Mouse (Mus musculus): ENCODE measurements at regions not wholly inside any gene's neighbourhood (a gene's known extent, or its start where the extent isn't known, plus 50 kb on each side); places are given as distances from the start of the nearest gene placed in this dataset.
A peak's percentile ranks its signal among the peaks of the same experiment; 100 is the strongest.

DNA sequence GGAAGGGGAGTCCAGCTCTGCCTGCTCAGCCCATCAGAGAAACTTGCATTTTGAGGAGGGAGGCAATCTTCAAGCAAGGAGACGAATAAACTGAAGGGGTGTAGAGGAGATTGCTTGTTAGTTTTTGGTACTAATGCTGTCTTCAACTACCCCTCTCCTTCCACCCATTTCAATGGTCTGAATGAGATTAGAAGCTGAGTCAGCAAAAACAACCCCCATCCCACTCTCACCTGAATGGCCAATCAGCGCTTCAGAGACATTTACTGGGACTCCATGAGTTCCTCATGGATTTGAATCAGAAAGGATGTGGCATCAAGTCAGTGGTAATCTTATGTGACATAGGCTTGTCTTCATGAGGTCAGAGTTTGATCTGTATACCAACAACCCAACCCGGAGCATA, 180.0 kb upstream of the Nlrp1b start:
- no peak for DNase-seq (ENCODE audit: low spot score in 2 of 2)

DNA sequence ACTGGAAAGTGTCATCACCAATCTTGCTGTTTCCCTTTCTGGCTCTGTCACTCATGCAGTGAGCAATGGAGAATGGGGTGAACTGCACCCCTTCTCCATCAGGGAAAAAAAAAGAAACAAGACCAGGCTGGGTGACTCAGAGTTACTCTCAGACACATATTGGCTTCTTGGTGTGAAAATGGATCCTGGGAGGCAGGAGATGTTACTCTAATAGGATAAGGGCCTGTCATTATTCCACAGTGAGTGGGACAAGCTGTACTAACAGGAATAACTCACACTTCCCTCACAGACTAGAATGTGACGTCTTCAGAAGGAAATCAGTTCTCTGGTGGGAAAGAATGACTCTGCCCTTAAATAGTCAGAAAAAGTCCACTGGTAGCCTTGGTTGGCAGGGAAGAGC, 181.4 kb upstream of the Nlrp1b start:
- no peak for DNase-seq (ENCODE audit: low spot score in 2 of 2)

DNA sequence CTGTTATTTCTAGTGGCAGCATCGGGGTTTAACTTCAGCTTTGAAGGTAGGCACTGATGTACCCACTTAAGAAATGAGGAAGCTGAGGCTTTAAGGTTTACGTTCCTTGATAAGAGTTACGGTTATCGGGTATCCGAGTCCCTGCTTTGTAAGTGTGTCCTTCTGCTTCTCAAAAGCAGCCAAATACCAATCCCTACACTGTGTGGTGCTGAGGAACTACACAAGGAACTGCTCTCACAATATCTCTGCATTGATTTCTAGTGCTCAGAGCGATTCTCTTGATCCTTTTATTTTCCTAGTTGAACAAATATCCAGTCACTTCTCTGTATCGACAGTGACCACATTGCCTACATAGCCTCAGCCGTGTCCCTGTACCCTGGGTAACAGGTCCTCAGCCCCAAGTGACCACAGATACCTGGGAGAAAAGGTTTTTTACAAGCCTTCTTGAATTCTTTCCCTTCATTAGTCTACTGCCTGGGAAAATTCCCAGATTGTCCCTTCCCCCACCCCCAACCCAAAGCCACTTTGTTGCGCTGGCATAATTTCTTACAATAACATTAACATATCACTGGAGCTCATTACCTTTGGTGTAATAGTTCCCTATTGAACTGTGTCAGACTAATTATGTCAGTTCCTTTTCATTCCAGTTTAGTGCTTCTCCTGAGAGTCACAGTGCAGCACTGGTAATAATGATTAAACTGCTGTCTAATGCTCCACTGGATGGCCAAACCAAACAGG, 184.0 kb upstream of the Nlrp1b start:
- DNase-seq (ENCODE audit: low spot score in 2 of 2) = no peak

DNA sequence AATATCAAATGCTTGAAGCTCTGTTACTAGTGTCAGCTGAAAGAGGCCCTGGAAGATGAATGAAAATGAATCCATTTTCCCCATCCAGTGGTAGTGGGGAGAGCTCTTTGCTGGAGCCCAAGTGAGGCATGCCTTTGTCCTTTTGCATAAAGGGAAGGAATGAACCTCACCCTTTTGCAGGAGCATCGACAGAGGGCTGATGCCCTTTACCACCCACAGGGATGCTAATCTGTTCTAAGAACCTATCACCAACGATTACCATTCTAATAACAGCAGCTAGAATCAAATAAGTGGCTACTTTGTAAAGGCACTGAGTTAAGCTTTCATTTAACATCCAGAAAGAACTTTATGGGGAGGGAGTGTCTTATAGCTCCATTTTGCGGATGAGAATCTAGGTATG, 184.9 kb upstream of the Nlrp1b start:
- no peak for DNase-seq (ENCODE audit: low spot score in 2 of 2)

DNA sequence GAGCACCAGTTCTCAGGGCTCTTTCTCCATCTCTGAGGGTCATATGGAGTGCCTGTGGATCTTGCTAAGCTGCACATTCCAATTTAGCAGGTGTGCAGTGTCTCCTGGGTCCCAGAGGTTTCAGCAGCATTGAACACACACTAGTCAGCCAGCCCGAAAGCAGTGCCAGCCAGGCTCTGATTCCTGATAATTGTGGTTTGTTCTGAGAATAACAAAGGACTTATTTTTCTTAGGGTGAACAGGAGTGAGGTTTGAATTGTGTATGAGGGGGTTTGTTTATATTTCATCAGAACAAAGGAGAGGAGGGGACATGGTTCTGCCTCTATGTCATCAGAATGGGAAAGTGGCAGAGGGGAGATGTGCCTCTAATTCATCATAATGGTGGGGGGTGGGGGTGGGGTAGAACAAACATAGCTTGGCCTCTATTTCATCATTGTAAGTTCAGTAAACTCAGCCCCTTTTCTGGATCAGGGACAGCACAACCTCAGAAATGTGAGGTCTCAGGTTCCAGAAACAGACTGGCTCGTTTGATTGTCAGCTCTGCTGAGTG, 191.8 kb upstream of the Nlrp1b start:
- no peak for DNase-seq (ENCODE audit: low spot score in 2 of 2)

DNA sequence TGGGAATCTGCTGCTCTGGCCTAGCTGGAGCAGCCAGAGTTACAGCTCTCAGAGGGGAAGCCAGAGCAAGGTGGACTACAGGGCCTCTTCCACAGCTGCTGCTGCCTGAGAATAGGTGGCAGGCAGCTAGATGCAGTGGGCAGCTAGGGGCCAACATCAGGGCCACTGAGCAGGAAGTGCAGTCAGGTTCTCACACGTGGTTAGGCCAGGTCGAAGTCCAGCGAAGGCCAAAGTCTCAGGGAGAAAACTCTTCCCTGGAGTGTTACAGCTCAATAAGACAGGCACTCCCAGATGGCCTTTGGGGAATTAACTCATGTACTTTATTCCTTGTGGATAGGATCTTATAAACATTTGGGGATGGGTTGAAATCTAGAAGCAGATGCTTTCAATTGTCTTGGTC, 192.7 kb upstream of the Nlrp1b start:
- DNase-seq (ENCODE audit: low spot score in 2 of 2) = no peak

DNA sequence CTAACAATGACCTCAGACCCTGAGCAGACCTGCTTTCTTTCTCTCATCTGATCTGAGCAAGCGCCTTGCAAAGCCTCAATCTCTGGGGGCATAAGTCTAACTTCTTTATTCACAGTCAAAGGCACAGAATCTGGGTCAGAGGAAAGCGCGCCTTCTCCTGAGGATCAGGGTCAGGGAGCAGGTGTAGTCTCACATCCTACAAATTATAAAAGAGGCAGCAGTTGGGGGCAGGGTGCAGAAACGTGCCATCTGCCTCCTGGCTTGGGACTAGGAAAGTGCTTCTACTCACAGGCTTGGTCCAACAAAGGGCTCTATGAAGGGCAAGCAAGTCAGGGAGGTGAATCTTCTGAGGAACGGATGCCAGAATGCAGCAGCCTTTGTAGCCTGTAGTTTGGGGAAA, 194.3 kb upstream of the Nlrp1b start:
- DNase-seq (ENCODE audit: low spot score in 2 of 2) = no peak

DNA sequence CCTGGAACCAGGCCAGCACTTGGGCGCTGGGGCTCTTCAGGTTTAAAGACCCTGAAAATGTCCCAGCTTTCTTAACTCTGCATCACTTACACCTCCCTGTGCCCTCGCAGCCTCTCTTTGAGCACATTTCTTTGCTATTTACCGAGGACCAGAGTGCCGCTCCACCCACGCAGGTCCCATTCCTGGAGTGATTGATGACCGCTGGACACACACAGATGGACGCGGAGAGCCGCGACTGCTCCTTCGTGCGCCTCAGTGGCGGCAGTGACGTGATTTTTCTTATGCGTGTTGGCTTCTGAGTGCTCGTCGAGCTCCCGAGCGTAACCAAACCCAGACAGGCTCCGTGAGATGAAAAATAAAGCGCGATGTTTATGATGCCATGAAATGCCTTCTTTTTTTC, 199.2 kb upstream of the Nlrp1b start:
- peak in 1 of 2 experiments; percentile 35 for DNase-seq (ENCODE audit: low spot score in 2 of 2)

DNA sequence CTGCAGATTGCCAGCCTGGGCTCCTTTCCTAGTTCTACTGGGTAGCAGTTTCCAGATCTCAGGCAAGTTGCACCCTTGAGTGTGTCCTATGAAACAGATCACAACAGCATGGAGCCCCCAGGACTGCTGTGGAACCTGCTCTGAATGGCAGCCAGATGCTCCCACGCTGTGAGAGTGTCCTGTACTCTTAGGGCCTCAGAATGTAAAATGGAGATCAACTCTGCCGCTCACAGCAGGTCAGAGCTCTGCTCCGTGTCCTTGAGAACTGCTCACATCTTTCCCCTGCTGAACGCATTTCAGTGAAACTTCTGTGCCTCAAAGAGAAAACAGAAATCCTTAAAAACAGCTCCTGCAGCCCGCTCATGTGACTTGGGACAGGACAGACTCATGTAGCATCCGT, 203.7 kb upstream of the Nlrp1b start:
- DNase-seq (ENCODE audit: low spot score in 2 of 2) = peak in 1 of 2 experiments; percentile 19

DNA sequence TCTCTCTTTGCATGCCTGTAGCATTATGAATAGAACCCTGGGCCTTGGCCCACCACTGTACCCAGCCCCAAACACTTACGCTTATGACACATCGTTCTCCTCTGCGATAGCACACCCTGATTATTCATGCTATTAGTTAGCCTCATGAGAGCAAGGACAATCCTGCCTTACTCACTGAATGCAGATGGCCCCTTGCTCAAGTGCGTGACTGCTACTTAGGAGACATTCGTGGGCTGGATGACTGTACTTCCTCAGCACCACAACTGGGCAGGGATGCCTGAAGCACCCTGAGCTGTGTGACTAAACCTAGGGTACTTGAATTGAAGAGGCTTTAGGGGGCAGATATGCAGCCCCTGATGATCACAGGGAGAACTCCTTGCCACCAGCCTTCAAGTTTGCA, 204.4 kb upstream of the Nlrp1b start:
- no peak for DNase-seq (ENCODE audit: low spot score in 2 of 2)

DNA sequence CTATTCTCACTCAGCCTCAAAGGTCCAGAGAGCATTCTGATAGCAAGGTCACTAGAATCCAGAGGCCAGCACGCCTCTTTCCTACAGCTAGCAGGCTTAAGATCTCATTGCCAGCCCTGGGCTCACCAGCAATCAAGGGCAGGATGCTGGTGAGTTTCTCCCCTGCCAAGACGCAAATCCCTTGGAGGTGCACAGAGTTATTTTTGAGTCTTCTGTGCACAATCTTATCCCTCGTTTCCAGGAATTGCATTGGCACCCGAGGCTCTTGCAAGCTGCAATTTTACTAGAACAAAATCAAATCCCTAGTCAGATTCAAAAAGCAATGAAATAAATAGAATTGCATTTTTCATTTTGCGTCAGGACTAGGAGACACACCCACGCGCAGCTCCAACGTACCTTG, 205.2 kb upstream of the Nlrp1b start:
- DNase-seq (ENCODE audit: low spot score in 2 of 2) = peak in 1 of 2 experiments; percentile 24

DNA sequence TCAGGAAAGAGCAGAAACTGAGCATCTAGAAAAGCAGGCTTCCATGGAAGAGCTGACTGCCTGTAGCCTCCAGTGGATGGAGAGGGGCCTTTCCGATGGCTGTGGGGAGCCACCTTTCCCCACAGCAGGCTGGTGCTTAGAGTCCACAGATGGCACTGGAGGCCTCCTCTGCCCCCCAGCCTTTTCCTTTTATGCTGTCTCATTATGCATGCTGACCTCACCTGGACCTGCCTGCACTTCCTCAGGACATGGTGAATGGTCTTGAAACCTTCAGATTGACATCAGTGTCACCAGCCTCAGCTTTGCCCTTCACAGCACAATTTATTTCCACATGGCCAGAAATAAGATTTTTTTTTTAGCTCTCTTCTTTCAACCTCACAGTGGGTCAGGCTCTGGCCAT, 205.8 kb upstream of the Nlrp1b start:
- no peak for DNase-seq (ENCODE audit: low spot score in 2 of 2)

DNA sequence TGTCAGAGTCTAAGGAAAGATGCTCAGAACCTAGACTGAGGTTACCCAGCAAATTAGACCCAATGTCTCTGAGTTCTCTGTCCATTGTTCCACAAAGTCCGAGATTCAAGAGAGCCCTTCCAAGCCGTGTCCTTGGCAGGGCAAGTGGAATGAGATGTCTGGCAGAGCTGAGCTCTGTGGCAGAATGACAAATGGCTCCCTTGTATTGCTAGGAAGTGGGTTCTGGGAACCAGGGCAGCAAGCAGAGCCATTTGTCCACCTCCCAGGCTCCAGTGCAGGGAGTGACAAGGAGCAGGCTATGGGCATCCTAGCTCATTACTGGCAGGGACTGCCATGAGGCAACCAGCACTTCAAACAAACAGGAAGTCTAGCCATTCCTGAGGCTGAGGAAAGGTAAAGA, 206.3 kb upstream of the Nlrp1b start:
- peak in 1 of 2 experiments; percentile 43 for DNase-seq (ENCODE audit: low spot score in 2 of 2)

DNA sequence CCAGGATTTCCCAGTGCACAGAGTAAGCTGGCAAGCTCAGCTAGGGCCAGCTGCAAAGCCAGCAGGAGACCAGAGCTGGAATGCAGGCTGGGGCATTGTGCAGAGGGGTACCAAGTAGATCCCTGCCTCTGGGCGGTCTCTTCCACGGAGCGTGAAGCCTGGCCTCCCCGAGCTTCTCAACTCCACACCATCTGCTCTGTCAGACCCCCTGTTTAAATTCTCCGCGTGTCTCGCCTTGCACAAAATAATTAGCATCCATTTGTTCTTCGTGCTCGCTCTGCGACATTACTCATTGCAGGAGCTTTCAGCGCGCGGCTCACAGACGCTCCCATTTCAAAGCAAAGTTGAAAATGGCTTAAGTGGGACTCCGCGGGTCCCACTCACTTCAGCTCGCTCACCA, 209.3 kb upstream of the Nlrp1b start:
- DNase-seq (ENCODE audit: low spot score in 2 of 2) = no peak

DNA sequence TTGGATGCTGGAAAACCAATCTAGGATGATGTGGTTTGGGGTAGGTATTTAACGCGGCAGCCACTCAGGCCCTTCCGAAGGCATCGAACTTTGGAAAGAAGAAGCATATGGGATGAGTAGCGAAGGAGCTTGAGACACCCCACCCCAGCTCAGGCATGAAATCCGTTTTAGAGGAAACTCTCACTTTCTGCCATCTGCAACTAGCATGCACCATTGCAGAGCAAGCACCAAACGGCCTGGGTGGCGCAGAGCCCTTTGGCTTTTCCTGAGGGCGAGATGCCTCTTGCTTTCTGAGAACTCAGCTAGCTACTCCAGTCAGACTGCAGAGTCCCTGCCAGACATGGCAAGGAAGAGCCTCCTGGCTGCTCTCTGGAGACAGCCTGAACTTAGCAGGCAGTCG, 209.9 kb upstream of the Nlrp1b start:
- DNase-seq (ENCODE audit: low spot score in 2 of 2) = no peak

DNA sequence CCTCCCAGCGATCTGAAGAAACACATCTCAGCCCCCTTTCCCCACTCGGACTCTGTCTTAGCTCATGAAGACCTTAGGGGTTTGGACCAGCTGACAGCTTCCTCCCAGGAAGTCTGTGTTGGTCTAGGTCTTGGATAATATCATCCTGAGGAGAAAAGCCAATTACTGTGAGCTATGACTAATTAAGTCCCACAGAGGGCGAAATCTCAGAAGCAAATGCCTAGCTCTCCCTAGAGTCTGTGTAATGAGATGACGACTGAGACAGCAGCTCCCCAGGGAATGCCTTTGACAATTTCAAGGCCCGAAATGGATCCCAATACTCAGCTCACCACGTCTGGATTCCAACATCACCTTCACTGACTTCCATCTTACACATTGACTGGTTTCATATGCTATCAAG, 213.5 kb upstream of the Nlrp1b start:
- DNase-seq (ENCODE audit: low spot score in 2 of 2) = no peak

DNA sequence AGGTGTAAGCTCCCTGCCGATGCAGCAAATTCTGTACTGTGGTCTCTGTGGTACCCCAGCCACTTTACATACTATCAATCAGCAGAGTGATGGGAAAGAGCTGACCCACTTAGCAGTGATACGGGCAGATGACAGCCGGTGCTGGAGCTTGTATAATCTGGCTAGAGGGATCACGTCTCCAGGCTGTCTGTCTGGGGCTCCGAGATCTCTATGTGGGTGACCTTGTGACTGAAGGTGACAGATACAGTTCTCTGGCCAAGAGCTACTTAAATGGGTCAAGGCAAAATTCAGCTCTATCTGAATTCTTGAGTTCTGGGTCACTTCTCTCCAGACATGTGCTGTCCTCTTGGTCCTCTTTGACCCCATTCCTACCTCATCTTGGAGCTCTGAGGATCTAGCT, 216.1 kb upstream of the Nlrp1b start:
- DNase-seq (ENCODE audit: low spot score in 2 of 2) = no peak

DNA sequence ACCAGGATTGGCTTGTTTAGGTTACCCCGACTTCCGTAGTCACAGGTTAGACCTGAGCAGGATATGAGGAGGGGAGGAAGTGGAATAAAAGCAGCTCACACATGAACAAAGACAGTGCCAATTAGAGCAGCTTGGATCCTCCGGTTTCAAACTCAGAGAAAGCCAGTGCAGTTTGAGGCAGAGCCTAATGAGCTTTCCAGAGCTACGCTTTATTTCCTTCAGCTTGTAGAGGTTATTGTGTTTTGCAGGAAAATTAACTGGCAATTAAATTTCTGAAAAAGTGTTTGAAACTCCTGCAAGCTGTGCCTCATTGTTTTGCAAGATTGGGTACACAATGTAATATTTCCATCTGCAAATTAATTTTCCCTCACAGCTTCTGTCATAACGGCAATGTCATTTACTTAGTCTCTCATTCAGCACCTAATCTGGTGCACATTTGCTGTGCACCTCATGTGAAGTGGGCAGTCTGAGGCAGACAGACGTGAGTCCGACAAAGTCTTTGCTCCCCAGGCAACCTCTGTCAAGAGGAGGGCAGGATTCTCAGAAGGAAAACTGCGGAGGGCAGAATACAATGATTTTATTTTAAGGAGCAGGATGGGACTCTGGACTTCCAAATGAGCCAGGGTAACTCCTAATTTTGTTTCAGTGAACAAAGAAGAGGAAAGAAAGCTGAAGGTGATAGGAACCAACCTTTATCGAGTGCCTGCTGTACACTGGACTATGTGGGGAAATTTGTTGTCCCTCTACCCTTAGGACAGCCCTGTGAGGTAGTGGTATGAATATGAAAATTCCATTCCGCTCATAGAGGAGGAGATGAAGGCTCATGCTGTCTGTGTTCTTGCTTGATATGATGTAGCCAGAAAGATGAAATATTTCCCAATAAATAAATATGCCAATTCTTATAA, 217.6 kb upstream of the Nlrp1b start:
- no peak for DNase-seq (ENCODE audit: low spot score in 2 of 2)

DNA sequence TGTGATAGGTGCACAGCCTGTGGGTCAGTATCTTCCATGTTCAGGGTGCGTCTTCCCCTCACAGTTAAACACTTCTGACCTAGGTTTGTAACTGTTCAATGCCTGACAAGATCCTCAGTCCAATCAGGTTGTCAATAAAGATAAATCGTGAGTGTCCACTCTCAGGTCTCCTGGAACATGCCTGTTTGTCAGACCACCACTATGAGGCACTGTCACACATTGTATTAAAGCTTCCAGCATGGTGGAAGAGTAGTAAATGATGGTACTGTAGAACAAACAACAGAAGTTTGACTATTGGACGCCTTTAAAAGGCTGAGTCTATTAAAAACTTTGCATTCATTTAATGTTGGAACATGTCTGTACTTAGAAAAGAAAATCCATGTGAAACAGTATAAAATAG, 249.6 kb upstream of the Nlrp1b start:
- DNase-seq (ENCODE audit: low spot score in 2 of 2) = no peak

DNA sequence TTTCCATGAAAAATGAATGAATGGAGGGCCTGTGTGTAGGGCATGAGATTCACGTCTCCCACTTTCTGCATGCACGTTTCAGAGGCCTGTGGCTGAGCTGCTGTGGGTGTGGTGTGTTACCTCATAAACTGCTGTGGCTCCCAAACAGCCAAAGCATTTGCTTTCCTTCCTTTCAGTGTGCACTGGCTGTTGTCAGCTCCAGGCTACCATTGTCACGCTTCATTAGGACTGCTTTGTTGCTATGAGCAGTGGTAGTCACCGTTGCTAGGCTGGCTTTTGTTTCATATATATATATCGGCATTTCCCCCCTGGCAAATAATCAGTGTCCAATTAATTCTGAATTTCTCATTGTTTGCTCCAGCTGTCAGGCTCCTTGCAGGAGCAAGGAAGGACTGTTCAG, 251.9 kb upstream of the Wscd1 start:
- no peak for DNase-seq (ENCODE audit: low spot score in 2 of 2)

DNA sequence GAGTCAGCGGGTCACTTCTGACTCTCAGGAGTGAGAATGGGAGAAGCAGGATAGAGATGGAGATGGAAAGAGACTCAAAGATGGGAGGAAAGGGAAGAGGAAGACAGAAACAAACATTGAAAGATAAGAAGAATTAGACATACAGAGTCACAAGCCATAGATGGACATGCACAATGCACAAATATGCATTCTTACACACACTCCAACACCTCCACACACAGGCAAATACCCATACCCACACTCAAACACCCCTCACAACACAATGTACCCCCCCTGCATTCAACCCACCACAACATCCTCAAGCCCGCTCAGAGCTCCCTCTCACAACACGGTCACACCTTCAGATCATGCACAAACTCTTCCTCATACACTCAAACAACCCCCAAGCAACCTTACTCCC, 251.4 kb upstream of the Wscd1 start:
- DNase-seq (ENCODE audit: low spot score in 2 of 2) = no peak

DNA sequence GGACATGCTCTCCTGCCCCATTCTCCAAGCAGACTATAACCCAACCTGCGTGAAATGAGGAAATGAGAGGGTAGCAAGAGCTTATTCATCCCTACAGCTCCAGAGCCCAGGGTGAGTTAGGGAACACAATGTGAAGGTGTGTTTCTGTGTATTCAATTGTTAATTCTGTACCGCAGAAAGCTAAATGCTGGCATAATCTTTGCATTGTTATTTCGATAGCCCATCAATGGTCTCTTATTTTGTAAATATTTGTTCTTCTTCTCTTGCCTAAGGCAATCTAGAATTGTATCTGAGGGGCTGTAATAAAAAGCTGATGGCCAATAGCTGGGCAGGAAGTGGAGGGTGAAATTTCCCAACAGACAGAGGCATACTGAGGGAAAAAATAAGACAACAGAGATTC, 247.6 kb upstream of the Wscd1 start:
- no peak for DNase-seq (ENCODE audit: low spot score in 2 of 2)
